Mouse (Mus musculus) embryonic facial prominence, embryonic 12.5 days (tissue): ENCODE measurements around the gene Tmem210. TPM values are rescaled to one million over a fixed set of nuclear protein-coding genes. Genes with fewer than 3 reads are reported as not detected.

ENCODE experiments used
- ATAC-seq: fragments of 200-750 bp; cut with Nextera tagmentation; 2 replicates; pipeline ENCODE4 v1.8.0; 2017; ENCODE audit not compliant: insufficient number of reproducible peaks, insufficient read depth, low FRiP score, low TSS enrichment
- H3K27ac ChIP-seq: fragments of 300-500 bp; sonication (generic); 2 replicates; pipeline ENCODE4 v1.5.1; 2016; ENCODE audit warnings: mild to moderate bottlenecking
- H3K27me3 ChIP-seq: fragments of 300-500 bp; sonication (generic); 2 replicates; pipeline ENCODE4 v1.6.1; 2016; ENCODE audit warnings: mild to moderate bottlenecking, moderate library complexity
- H3K36me3 ChIP-seq: fragments of 300-500 bp; sonication (generic); 2 replicates; pipeline ENCODE4 v1.6.1; 2016; ENCODE audit warnings: mild to moderate bottlenecking
- H3K4me1 ChIP-seq: fragments of 300-500 bp; sonication (generic); 2 replicates; pipeline ENCODE4 v1.6.1; 2016
- H3K4me2 ChIP-seq: fragments of 300-500 bp; sonication (generic); replicated peaks from 2 replicates; pipeline ENCODE4 v1.6.1; 2016; ENCODE audit warnings: mild to moderate bottlenecking, moderate library complexity
- H3K4me3 ChIP-seq: fragments of 300-500 bp; sonication (generic); 2 replicates; pipeline ENCODE4 v1.5.1; 2016; ENCODE audit warnings: mild to moderate bottlenecking
- H3K9ac ChIP-seq: fragments of 300-500 bp; sonication (generic); 2 replicates; pipeline ENCODE4 v1.6.1; 2016; ENCODE audit warnings: mild to moderate bottlenecking, moderate library complexity
- H3K9me3 ChIP-seq: fragments of 300-500 bp; sonication (generic); 2 replicates; pipeline ENCODE4 v1.6.1; 2016; ENCODE audit warnings: mild to moderate bottlenecking, moderate library complexity
- WGBS: fragments of 180-500 bp; shearing (Covaris S2); methylation state at CpG from one replicate; pipeline ENCODE4 v1.1.7; 2016; 5-methylcytosine and 5-hydroxymethylcytosine counted together
- polyA plus RNA-seq: library from polyadenylated mRNA; unstranded; fragments of >200 nt; fragmentation: Nextera tagmentation; extraction: Ambion mirVana; gene quantifications from 2 replicates; pipeline ENCODE4 v1.2.1, GENCODE M21; 2016

Gene Tmem210
- polyA plus RNA-seq, 1 experiment from 2014 or later, result not detected

DNA sequence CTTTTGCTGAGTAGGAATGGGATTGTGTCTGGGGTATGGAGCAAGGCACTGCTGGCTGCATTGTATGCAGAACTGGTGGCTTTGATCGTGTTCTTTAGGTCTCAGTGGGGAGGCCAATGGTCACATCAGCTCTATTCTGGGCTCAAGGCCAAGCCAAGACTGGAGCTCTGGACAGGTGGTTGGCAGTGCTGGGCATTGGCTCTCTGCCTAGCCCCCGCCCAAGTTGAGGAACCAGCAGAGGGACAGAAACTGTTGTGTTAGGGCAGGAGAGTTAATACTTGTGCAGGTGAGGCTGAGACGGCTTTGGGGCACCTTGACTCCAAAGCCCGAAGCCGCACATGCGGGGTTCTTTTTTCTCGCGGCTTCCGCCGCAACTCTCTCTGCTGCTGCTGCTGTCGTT lies 1.7 kb downstream of the Tmem210 start, which contains the start of gene Lrrc26:
Gene Lrrc26 (plus strand): TSS at position 265 of the 400 bp plus-strand sequence.
- no peak within 1 kb of the TSS for H3K27ac ChIP-seq
- peak within 1 kb of the TSS; percentile 32 for H3K4me2 ChIP-seq
- peaks cover 78% of the 10 kb centered on the region for H3K27me3 ChIP-seq
- peaks cover 13% of the 10 kb centered on the region for H3K4me1 ChIP-seq
- H3K4me3 ChIP-seq, result peak within 1 kb of the TSS; percentile 11; the same call in 1 of the 2 replicates
- H3K36me3 ChIP-seq, result peaks cover 17% of the 10 kb centered on the region
- WGBS, result 5% methylated on average over 11 of the region's 11 CpGs
- H3K9me3 ChIP-seq, result no peaks in the 10 kb centered on the region
- no peak within 1 kb of the TSS for H3K9ac ChIP-seq
- ATAC-seq, result no peak

DNA sequence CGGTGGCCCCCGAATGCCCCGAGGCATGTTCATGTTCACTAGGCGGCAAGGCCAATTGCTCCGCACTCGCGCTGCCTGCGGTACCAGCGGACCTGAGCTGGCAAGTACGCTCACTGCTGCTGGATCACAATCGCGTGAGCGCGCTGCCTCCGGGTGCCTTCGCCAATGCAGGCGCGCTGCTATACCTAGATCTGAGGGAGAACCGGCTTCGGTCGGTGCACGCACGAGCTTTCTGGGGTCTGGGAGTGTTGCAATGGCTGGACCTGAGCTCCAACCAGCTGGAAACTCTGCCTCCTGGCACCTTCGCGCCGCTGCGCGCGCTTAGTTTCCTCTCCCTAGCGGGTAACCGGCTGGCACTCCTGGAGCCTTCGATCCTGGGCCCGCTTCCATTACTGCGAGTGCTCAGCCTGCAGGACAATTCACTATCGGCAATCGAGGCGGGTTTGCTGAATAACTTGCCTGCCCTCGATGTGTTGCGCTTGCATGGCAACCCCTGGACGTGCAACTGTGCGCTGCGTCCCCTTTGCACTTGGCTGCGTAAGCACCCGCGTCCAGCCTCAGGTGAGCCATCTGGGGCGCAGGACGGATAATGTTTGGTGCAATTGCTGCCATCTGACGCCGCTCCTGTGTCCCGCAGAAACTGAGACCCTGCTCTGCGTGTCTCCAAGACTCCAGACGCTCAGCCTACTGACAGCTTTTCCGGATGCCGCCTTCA lies 2.3 kb downstream of the Tmem210 start:
- H3K36me3 ChIP-seq, result peaks cover 11% of the 10 kb centered on the region
- peaks cover 13% of the 10 kb centered on the region for H3K4me1 ChIP-seq
- H3K4me3 ChIP-seq, result peak overlapping the region; percentile 11; the same call in 1 of the 2 replicates
- H3K27me3 ChIP-seq, result peaks cover 84% of the 10 kb centered on the region
- no peaks in the 10 kb centered on the region for H3K9me3 ChIP-seq
- peak overlapping the region; percentile 32 for H3K4me2 ChIP-seq
- no peak overlapping the region for H3K27ac ChIP-seq
- no peak for ATAC-seq
- WGBS, result 1% methylated on average over 54 of the region's 54 CpGs
- H3K9ac ChIP-seq, result no peak overlapping the region

DNA sequence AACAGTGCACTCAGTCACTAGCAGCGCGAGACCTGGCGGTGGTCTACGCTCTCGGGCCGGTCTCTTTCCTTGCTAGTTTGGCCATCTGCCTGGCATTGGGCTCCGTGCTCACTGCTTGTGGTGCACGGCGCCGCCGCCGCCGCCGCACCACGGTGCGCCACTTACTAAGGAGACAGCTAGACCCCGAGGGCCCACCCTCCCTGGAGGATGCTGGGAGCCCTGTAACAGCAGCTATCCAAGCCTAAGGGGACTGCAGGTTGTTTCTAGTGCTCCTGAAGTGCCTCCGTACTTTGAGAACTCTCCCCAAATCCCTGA lies 2.8 kb downstream of the Tmem210 start:
- Histone ChIP-seq H3K9me3 (no peaks in the 10 kb centered on the region), H3K9ac (no peak overlapping the region), H3K4me3 (peak overlapping the region; percentile 11; the same call in 1 of the 2 replicates), H3K4me1 (peaks cover 13% of the 10 kb centered on the region), H3K27me3 (peaks cover 87% of the 10 kb centered on the region), H3K4me2 (peak overlapping the region; percentile 32), H3K36me3 (peaks cover 6% of the 10 kb centered on the region), H3K27ac (no peak overlapping the region)
- WGBS, result under 1% methylated on average over 18 of the region's 18 CpGs
- no peak for ATAC-seq

DNA sequence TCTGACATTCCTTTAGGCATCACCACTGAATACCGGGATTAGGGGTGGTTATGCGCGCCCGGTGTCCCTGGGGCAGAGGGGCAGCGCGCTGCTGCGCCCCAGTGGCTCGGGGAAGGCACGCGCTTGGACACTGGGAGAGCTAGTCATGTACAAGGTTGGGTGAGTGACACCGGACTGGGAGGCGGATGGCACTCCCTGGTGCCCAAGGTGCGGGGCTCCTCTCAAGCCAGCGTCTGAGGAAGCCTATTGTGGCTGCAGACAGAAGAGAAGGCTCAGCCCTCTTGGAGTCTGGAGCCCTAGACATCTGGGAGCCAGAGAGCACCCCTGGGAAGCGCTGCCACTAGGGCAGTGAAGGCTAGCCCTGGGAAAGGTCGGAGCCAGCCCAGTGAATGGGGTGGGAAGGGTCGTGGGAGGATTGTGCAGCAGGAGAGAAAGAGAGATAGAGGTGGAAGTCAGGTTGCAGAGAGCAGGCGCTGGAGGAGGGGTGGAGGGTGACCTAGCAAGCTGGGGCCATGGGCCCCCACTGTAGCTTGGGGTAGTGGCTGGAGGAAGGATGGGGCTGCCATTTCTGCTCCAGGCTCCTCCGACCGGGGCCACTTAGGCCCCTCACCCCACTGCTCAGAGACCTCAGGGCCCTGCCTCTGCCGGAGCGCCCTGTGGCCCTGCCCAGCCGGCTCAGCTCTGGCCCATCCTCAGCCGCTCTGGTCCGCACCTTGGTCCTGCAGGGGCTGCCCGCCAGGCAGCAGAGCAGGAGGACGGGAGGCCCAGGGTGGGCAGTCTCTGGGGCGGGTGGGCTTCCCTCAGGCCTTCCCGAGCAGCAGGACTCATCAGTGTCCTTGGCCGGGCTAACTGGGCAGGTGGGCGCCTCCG lies 3.5 kb downstream of the Tmem210 start:
- Histone ChIP-seq H3K4me3 (peak overlapping the region; percentile 6; the same call in 1 of the 2 replicates), H3K27me3 (peaks cover 92% of the 10 kb centered on the region), H3K4me1 (peaks cover 13% of the 10 kb centered on the region), H3K9me3 (no peaks in the 10 kb centered on the region), H3K36me3 (no peaks in the 10 kb centered on the region), H3K27ac (no peak overlapping the region), H3K9ac (0 out of 2 replicates have a peak overlapping the region, but pooled peaks have one; percentile 30), H3K4me2 (peak overlapping the region; percentile 49)
- ATAC-seq, result no peak
- WGBS, result 6% methylated on average over 32 of the region's 32 CpGs

DNA sequence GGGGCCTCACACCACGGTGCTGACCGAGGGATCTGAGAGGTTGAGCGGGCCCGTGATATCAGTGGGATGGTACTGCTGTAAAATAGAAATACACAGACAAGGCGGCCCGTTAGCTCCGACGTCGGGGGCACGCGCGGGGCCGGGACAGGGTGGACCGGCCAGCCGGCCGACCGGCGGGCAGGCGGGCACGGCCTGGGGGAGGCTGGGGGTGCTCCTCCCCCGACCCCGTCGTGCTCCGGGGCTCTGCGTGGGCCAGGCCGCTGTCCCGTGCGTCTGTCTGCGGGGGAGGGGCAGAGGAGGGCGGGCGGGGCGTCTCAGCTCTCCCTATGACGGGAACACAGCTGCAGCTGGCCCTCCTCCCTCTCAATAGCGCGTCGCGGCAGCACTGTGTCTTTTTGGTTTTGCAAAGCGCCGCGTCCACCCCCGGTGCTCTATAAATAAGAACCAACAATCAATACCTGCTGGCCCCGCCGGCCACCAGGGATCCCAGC lies 4.2 kb downstream of the Tmem210 start:
- no peak for ATAC-seq
- Histone ChIP-seq H3K4me2 (peak overlapping the region; percentile 49), H3K27ac (no peak overlapping the region), H3K9me3 (no peaks in the 10 kb centered on the region), H3K9ac (peak overlapping the region; percentile 30; the same call in 1 of the 2 replicates), H3K36me3 (no peaks in the 10 kb centered on the region), H3K27me3 (peaks cover 94% of the 10 kb centered on the region), H3K4me3 (peak overlapping the region; percentile 26), H3K4me1 (peaks cover 13% of the 10 kb centered on the region)
- WGBS, result 8% methylated on average over 34 of the region's 43 CpGs

DNA sequence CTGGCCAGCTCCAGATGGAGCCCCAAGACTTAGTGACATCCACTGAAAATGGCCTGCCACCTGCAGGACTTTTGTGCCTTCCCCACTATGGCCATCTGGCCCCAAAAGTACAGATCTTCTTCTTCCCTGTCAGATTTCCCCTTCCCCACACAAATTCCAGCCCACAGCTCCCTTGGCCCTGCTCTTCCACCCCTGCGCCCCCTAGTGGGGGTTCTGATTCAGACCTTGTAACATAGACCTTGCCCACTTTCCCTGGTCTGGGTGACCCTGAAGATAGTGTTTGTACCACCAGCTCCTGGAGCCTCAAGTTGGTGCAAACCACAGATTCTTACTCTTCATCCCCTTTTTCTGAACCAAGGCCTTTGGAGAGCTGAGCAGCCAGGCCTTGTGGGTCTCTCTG lies 4.9 kb downstream of the Tmem210 start:
- no peak overlapping the region for H3K4me3 ChIP-seq
- H3K27me3 ChIP-seq, result peaks cover 96% of the 10 kb centered on the region
- WGBS, result 0% methylated on average over 1 of the region's 1 CpGs
- H3K4me1 ChIP-seq, result peaks cover 13% of the 10 kb centered on the region
- no peak overlapping the region for H3K27ac ChIP-seq
- no peaks in the 10 kb centered on the region for H3K36me3 ChIP-seq
- H3K9me3 ChIP-seq, result no peaks in the 10 kb centered on the region
- no peak overlapping the region for H3K4me2 ChIP-seq
- ATAC-seq, result no peak
- H3K9ac ChIP-seq, result no peak overlapping the region

DNA sequence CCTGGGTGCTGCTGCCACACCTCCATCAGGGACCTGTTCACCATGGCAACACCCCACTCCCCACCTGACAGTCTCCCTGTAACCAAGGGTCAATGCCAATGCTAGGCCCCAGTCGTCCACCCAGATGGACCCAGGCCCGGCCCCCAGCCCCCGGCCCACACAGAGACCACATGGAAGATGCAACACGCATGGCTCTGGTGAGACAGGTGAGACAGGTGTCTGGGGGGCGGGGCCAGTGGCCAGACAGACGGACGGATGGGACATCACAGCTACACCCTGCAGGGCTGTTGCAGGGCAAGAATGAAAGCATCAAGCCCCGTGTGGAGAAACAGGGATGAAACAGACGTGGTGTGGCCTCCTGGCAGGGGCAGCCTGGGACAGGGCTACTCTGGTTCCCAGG lies 5.8 kb downstream of the Tmem210 start:
- Histone ChIP-seq H3K27me3 (peaks cover 88% of the 10 kb centered on the region), H3K27ac (no peak overlapping the region), H3K9me3 (no peaks in the 10 kb centered on the region), H3K36me3 (no peaks in the 10 kb centered on the region), H3K4me1 (peaks cover 13% of the 10 kb centered on the region), H3K4me2 (no peak overlapping the region), H3K9ac (no peak overlapping the region), H3K4me3 (no peak overlapping the region)
- ATAC-seq, result no peak
- 75% methylated on average over 9 of the region's 9 CpGs for WGBS

DNA sequence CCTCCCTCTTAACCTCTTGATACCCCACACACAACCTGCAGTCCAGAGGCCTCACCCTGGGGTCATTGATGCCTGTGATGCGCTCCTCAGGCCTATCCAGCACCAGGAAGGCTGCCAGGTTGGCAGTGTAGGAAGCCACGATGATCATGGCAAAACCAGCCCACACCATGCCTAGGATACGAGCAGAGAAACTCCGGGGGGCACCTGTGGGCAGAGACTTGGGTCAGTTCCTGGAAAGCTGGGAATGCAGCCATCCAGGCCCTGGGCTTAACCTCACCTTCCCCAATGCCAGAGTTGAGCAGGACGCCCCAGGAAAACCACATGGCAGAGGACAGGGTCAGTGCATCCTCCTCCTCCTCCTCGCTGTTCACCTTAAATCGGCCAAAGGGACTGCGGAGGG lies 9.1 kb downstream of the Tmem210 start:
- Histone ChIP-seq H3K27me3 (peaks cover 54% of the 10 kb centered on the region), H3K4me2 (no peak overlapping the region), H3K27ac (no peak overlapping the region), H3K9ac (no peak overlapping the region), H3K36me3 (no peaks in the 10 kb centered on the region), H3K4me3 (no peak overlapping the region), H3K4me1 (peaks cover 3% of the 10 kb centered on the region; the same call in 1 of the 2 replicates), H3K9me3 (no peaks in the 10 kb centered on the region)
- ATAC-seq, result no peak
- 73% methylated on average over 8 of the region's 8 CpGs for WGBS

DNA sequence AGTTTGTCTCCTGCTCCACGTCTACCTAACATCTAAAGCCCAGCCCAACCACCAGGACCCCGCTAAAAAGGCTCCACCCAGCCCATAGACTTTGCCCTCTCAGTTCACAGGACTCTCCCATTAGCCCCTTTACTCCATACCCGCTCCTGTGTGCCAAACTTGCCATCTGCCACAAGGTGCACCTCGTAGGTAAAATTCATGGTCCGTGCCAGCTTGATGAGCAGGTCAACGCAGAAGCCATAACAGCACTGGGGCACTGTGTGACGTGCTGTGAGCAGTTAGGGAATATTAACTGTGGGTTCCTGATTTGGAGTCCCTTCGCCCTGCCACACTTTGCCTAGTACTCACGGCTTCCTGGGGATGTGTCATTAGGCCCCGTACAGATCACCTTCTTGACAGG lies 10.1 kb downstream of the Tmem210 start:
- ATAC-seq, result no peak
- 82% methylated on average over 10 of the region's 10 CpGs for WGBS
- Histone ChIP-seq H3K36me3 (no peaks in the 10 kb centered on the region), H3K27ac (no peak overlapping the region), H3K4me2 (no peak overlapping the region), H3K9me3 (no peaks in the 10 kb centered on the region), H3K4me1 (no peaks in the 10 kb centered on the region), H3K27me3 (peaks cover 49% of the 10 kb centered on the region), H3K9ac (no peak overlapping the region), H3K4me3 (no peak overlapping the region)

DNA sequence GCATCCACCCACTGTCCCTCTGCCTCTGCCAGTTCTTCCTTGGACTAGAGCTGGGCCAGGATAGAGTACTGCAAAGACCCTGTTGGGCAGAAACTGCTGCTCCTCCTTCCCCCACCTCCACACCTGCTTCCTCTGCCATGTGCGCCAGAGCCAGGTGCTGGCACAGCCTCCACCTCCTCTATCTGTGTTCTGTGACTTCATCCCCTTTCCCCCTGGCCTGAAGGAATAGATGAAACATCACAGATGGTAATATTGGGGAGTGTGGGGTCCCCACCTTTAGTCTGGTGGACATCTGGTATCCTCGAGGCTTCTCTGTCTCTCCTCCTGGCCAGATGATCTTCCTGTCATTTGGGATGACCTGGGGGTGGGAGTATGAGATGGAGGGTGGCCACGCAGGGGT lies 15.5 kb downstream of the Tmem210 start:
- WGBS, result 72% methylated on average over 3 of the region's 3 CpGs

DNA sequence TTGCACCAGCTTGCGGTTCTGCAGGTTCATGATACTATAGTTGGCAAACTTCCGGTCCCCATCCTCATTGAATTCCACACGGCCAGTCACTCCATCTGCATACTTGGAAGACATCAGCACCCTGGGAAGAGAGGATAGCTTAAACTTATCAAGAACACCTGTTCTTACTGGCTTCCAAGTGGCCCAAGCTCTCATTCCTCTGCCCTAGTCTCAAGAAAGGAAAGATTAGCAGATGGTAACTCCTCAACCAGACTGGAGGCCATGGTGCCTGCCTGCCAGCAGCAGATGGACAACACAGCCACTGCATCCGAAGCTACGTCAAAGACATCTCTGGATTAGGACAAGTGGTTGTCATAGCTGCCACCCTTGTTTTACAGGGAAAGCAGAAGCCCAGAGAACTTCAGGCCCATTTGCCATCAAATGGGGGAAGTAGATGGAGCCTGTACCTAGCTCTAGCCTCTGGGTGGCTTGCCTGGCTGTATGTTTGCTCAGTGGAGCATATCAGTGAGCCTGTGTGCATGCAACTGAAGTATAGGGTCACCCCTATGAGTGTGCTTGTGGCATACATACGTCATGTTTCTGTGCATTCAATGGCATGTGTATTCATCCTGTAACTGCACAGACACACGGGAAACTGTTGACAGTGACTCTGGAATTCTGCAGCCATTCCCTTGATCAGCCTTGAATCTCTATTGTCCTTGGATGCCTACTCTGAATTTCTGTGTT lies 16.1 kb downstream of the Tmem210 start:
- Histone ChIP-seq H3K9ac (no peak overlapping the region), H3K4me2 (peak overlapping the region; percentile 84), H3K4me1 (peaks cover 9% of the 10 kb centered on the region; the same call in 1 of the 2 replicates), H3K9me3 (no peaks in the 10 kb centered on the region), H3K4me3 (peak overlapping the region; percentile 46; the same call in 1 of the 2 replicates), H3K36me3 (no peaks in the 10 kb centered on the region), H3K27me3 (peaks cover 52% of the 10 kb centered on the region), H3K27ac (no peak overlapping the region)
- ATAC-seq, result no peak
- 76% methylated on average over 7 of the region's 7 CpGs for WGBS

More for the DNA sequence above, 15.5 kb downstream of the Tmem210 start:
- no peak overlapping the region for H3K4me3 ChIP-seq
- no peaks in the 10 kb centered on the region for H3K9me3 ChIP-seq
- no peaks in the 10 kb centered on the region for H3K36me3 ChIP-seq
- no peak overlapping the region for H3K4me2 ChIP-seq
- H3K9ac ChIP-seq, result no peak overlapping the region
- H3K27me3 ChIP-seq, result peaks cover 46% of the 10 kb centered on the region
- no peak overlapping the region for H3K27ac ChIP-seq
- ATAC-seq, result no peak
- H3K4me1 ChIP-seq, result peaks cover 9% of the 10 kb centered on the region; the same call in 1 of the 2 replicates
